Mouse (Mus musculus): ENCODE data around the gene Heatr3. TPM values are rescaled to one million over a fixed set of nuclear protein-coding genes. Genes with fewer than 3 reads are reported as not detected.

The Heatr3 gene
- polyA plus RNA-seq (2012; ENCODE audit: insufficient read depth, insufficient read length, missing spikeins), result 9.0 and 15.1 TPM in 2 replicates

GRCm38 (mm10) chr8:88137748-88138484, at the start of gene Heatr3:
Gene Heatr3, plus strand, starts transcription at chr8:88137855.
- peak within 1 kb of the TSS; percentile 72 for H3K27ac ChIP-seq (replicated peaks; ENCODE audit: low read depth, low read length)
- peak within 1 kb of the TSS; percentile 90 for H3K4me3 ChIP-seq (ENCODE audit: insufficient read depth, low read depth, low read length)
- peaks cover 7% of the 10 kb centered on the region; the same call in 1 of the 2 replicates for H3K4me1 ChIP-seq (ENCODE audit: control insufficient read depth, insufficient read depth, insufficient read length, low read length)

- Histone ChIP-seq H3K27ac (replicated peaks; ENCODE audit: low read depth, low read length) (no peak overlapping the region), H3K4me3 (ENCODE audit: insufficient read depth, low read depth, low read length) (no peak overlapping the region), H3K4me1 (ENCODE audit: control insufficient read depth, insufficient read depth, insufficient read length, low read length) (no peaks in the 10 kb centered on the region)
These were observed 49.6 kb upstream of the Heatr3 start for GRCm38 (mm10) chr8:88088006-88088405.

- Histone ChIP-seq H3K4me1 (ENCODE audit: control insufficient read depth, insufficient read depth, insufficient read length, low read length) (no peaks in the 10 kb centered on the region), H3K27ac (replicated peaks; ENCODE audit: low read depth, low read length) (no peak overlapping the region), H3K4me3 (ENCODE audit: insufficient read depth, low read depth, low read length) (no peak overlapping the region)
These were observed 46.0 kb upstream of the Heatr3 start for GRCm38 (mm10) chr8:88091661-88092060.

- no peaks in the 10 kb centered on the region for H3K4me1 ChIP-seq (ENCODE audit: control insufficient read depth, insufficient read depth, insufficient read length, low read length)
- H3K27ac ChIP-seq (replicated peaks; ENCODE audit: low read depth, low read length), result no peak overlapping the region
- no peak overlapping the region for H3K4me3 ChIP-seq (ENCODE audit: insufficient read depth, low read depth, low read length)
These were observed 44.3 kb upstream of the Heatr3 start for GRCm38 (mm10) chr8:88093367-88093766.

GRCm38 (mm10) chr8:88098856-88099255, 38.8 kb upstream of the Heatr3 start:
- Histone ChIP-seq H3K27ac (replicated peaks; ENCODE audit: low read depth, low read length) (no peak overlapping the region), H3K4me1 (ENCODE audit: control insufficient read depth, insufficient read depth, insufficient read length, low read length) (no peaks in the 10 kb centered on the region), H3K4me3 (ENCODE audit: insufficient read depth, low read depth, low read length) (no peak overlapping the region)

GRCm38 (mm10) chr8:88099526-88099925, 38.1 kb upstream of the Heatr3 start:
- H3K4me1 ChIP-seq (ENCODE audit: control insufficient read depth, insufficient read depth, insufficient read length, low read length), result no peaks in the 10 kb centered on the region
- H3K27ac ChIP-seq (replicated peaks; ENCODE audit: low read depth, low read length), result no peak overlapping the region
- H3K4me3 ChIP-seq (ENCODE audit: insufficient read depth, low read depth, low read length), result no peak overlapping the region

- Histone ChIP-seq H3K4me3 (ENCODE audit: insufficient read depth, low read depth, low read length) (no peak overlapping the region), H3K27ac (replicated peaks; ENCODE audit: low read depth, low read length) (no peak overlapping the region), H3K4me1 (ENCODE audit: control insufficient read depth, insufficient read depth, insufficient read length, low read length) (no peaks in the 10 kb centered on the region)
These were observed 28.4 kb upstream of the Heatr3 start for GRCm38 (mm10) chr8:88109241-88109640.

GRCm38 (mm10) chr8:88118456-88119036, 19.1 kb upstream of the Heatr3 start, which contains the start of gene Cnep1r1:
Gene Cnep1r1, plus strand, starts transcription at chr8:88118769.
- no peaks in the 10 kb centered on the region for H3K4me1 ChIP-seq (ENCODE audit: control insufficient read depth, insufficient read depth, insufficient read length, low read length)
- H3K27ac ChIP-seq (replicated peaks; ENCODE audit: low read depth, low read length), result peak within 1 kb of the TSS; percentile 81
- H3K4me3 ChIP-seq (ENCODE audit: insufficient read depth, low read depth, low read length), result peak within 1 kb of the TSS; percentile 94

GRCm38 (mm10) chr8:88119076-88119475, 18.6 kb upstream of the Heatr3 start:
- peak overlapping the region; percentile 94 for H3K4me3 ChIP-seq (ENCODE audit: insufficient read depth, low read depth, low read length)
- peak overlapping the region; percentile 81 for H3K27ac ChIP-seq (replicated peaks; ENCODE audit: low read depth, low read length)
- no peaks in the 10 kb centered on the region for H3K4me1 ChIP-seq (ENCODE audit: control insufficient read depth, insufficient read depth, insufficient read length, low read length)

- Histone ChIP-seq H3K4me3 (ENCODE audit: insufficient read depth, low read depth, low read length) (no peak overlapping the region), H3K27ac (replicated peaks; ENCODE audit: low read depth, low read length) (no peak overlapping the region), H3K4me1 (ENCODE audit: control insufficient read depth, insufficient read depth, insufficient read length, low read length) (no peaks in the 10 kb centered on the region)
These were observed 12.8 kb upstream of the Heatr3 start for GRCm38 (mm10) chr8:88124850-88125249.

GRCm38 (mm10) chr8:88129397-88129796, 8.3 kb upstream of the Heatr3 start:
- Histone ChIP-seq H3K4me1 (ENCODE audit: control insufficient read depth, insufficient read depth, insufficient read length, low read length) (no peaks in the 10 kb centered on the region), H3K27ac (replicated peaks; ENCODE audit: low read depth, low read length) (no peak overlapping the region), H3K4me3 (ENCODE audit: insufficient read depth, low read depth, low read length) (no peak overlapping the region)

- Histone ChIP-seq H3K27ac (replicated peaks; ENCODE audit: low read depth, low read length) (no peak overlapping the region), H3K4me3 (ENCODE audit: insufficient read depth, low read depth, low read length) (no peak overlapping the region), H3K4me1 (ENCODE audit: control insufficient read depth, insufficient read depth, insufficient read length, low read length) (no peaks in the 10 kb centered on the region)
These were observed 6.8 kb upstream of the Heatr3 start for GRCm38 (mm10) chr8:88130754-88131317.

- Histone ChIP-seq H3K4me3 (ENCODE audit: insufficient read depth, low read depth, low read length) (no peak overlapping the region), H3K4me1 (ENCODE audit: control insufficient read depth, insufficient read depth, insufficient read length, low read length) (peaks cover 7% of the 10 kb centered on the region; the same call in 1 of the 2 replicates), H3K27ac (replicated peaks; ENCODE audit: low read depth, low read length) (no peak overlapping the region)
These were observed 1.6 kb downstream of the Heatr3 start for GRCm38 (mm10) chr8:88139256-88139655.

- H3K4me3 ChIP-seq (ENCODE audit: insufficient read depth, low read depth, low read length), result no peak overlapping the region
These were observed 4.0 kb downstream of the Heatr3 start for GRCm38 (mm10) chr8:88141629-88142028.

GRCm38 (mm10) chr8:88144041-88144440, 6.4 kb downstream of the Heatr3 start:
- H3K4me3 ChIP-seq (ENCODE audit: insufficient read depth, low read depth, low read length), result no peak overlapping the region
- peaks cover 2% of the 10 kb centered on the region; the same call in 1 of the 2 replicates for H3K4me1 ChIP-seq (ENCODE audit: control insufficient read depth, insufficient read depth, insufficient read length, low read length)
- H3K27ac ChIP-seq (replicated peaks; ENCODE audit: low read depth, low read length), result no peak overlapping the region

More at GRCm38 (mm10) chr8:88141629-88142028, 4.0 kb downstream of the Heatr3 start:
- Histone ChIP-seq H3K4me1 (ENCODE audit: control insufficient read depth, insufficient read depth, insufficient read length, low read length) (peaks cover 7% of the 10 kb centered on the region; the same call in 1 of the 2 replicates), H3K27ac (replicated peaks; ENCODE audit: low read depth, low read length) (no peak overlapping the region)
